Mouse (Mus musculus): ENCODE results near the gene Aff4.

GRCm38 (mm10) chr11:53447996-53448395 is 97.4 kb downstream of the Aff4 start:
- no peak for TF ChIP-seq CTCF (IDR thresholded peaks at IDR 0.05; ENCODE audit: borderline replicate concordance, extremely low read depth, insufficient read depth, insufficient read length)
- no peak for TF ChIP-seq POLR2A (IDR thresholded peaks at IDR 0.05; ENCODE audit: borderline replicate concordance, extremely low read depth, insufficient read depth, insufficient read length, poor library complexity, severe bottlenecking)
